Mouse (Mus musculus) brain, adult 10 weeks (tissue): Measurements from ENCODE around the gene Tmem82. TPM values are rescaled to one million over a fixed set of nuclear protein-coding genes. Genes with fewer than 3 reads are reported as not detected.

ENCODE experiments used
- polyA plus RNA-seq: library from polyadenylated mRNA; stranded (reverse); fragments of 350-450 nt; fragmentation: Illumina TruSeq; extraction: RNeasy Lipid Tissue Mini Kit (QIAGEN cat#74804); gene quantifications from one replicate; pipeline ENCODE4 v1.2.3, GENCODE M21; 2015; ENCODE audit warnings: low read depth, low replicate concordance

Tmem82 gene
- polyA plus RNA-seq = 0.43 TPM

DNA sequence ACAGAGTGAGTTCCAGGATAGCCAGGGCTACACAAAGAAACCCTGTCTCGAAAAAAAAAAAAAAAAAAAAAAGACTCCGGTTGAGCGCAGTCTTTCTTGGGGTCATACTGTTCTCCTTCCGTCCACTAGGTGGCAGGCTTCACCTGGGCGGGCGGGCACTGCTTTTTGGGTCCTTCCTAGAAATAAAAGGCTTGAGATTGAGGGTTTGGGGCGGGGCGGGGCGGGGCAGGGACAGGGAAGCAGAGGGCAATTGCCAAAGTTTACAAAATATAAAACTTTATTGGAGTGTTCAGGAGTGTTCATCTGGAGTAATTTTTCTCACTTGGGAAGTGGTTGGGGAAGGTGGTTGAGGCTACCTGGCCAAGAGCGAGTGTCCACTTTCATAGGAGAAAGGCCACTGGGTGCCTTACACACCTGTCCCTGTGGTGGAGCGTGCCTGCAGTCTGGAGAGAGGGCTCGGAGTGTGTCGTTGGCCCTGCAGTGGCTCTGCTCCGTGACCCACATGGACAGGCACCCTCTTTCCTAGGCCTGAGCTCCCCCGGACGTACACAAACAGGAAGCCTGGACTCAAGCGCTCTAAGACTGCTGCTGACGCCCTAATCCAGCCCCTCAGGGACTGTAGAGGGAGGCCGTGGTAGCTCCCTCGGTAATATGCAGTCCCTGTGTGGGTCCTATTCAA, at the start of gene Tmem82:
Tmem82 (minus strand) TSS at position 69 of the 679 bp plus-strand sequence.

DNA sequence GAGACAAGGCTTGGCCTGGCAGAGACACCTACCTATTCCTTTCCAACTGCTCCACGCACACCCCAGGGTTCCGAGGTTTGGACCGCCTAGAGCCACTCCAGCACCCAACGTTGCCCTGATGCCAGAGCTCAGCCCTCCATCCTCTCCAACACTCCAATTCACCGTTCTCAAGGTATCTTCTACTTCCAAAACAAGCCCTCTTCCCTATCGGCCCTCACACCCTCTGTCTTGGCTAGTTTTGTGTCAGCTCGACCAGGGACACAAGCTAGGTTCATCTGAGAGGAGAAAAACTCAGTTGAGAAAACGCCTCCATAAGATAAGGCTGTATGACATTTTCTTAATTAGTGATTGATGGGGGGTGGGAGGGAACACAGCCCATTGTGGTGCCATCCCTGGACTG, 46.4 kb upstream of the Tmem82 start, which contains the start of gene Plekhm2:
Plekhm2 (minus strand) TSS at position 101 of the 400 bp plus-strand sequence.

DNA sequence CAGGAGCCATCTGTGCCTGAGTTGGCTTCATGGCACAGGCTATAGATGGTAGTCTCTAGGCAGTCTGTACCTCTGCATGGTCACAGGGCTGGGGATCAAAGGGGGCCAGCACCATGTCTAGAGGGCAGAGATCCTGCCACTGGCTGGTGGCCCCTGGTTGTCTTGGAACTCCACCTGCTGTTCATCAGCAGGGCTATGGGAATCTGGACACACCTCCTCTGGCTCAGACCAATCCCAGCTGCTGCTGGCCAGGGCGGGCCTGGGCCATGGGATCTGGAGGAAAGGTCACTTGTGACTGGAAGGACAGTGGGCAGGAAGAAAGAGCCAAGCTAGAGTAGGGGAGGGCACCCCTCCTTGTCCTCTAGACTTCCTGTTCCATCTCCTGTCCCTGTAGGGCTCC, 5.2 kb upstream of the Tmem82 start, which contains the start of gene Slc25a34:
Slc25a34 (minus strand) TSS at position 156 of the 400 bp plus-strand sequence.

DNA sequence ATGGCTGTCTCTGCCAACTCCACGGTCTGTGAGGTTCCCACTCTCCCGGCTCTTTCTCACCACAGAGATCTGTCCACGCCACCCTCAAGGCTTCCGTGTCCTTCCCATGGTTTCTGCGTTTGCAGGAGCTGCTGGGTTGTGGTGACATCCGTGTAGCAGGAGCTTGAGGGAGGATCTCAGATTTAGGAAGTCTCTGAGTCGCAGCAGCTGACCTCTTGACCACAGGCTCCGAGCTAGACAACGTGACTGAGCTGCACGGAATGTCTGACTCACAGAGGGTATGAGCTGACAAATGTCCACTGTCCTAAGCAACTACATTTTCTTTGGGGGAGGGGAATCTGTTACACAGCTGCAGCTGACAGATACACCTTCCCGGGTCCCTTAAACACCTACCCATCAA, 12.6 kb downstream of the Tmem82 start, which contains the start of gene Fblim1:
Fblim1 (minus strand) TSS at position 236 of the 400 bp plus-strand sequence.

Other genes with a start within 250 kb of the Tmem82 start
- not detected for gene Clcnka, start 219.9 kb downstream of the Tmem82 start, polyA plus RNA-seq
- gene Clcnkb, start 202.6 kb downstream of the Tmem82 start, polyA plus RNA-seq = not detected
- gene Hspb7, start 197.9 kb downstream of the Tmem82 start, polyA plus RNA-seq = not detected
- 8.2 TPM for gene Srarp, start 182.5 kb downstream of the Tmem82 start, polyA plus RNA-seq
- gene Zbtb17, start 174.0 kb downstream of the Tmem82 start, polyA plus RNA-seq = 28.4 TPM
- 16.9 TPM for gene Spen, start 80.0 kb downstream of the Tmem82 start, polyA plus RNA-seq
- 1.2 TPM for gene Fblim1, start 12.5 kb downstream of the Tmem82 start, polyA plus RNA-seq
- gene Slc25a34, start 5.2 kb upstream of the Tmem82 start, polyA plus RNA-seq = 8.2 TPM
- gene Plekhm2, start 46.3 kb upstream of the Tmem82 start, polyA plus RNA-seq = 66.4 TPM
- 6.5 TPM for gene Rsc1a1, start 67.0 kb upstream of the Tmem82 start, polyA plus RNA-seq
- gene Ddi2, start 104.8 kb upstream of the Tmem82 start, polyA plus RNA-seq = 20.2 TPM
- 2.3 TPM for gene Agmat, start 128.0 kb upstream of the Tmem82 start, polyA plus RNA-seq
- gene Dnajc16, start 172.3 kb upstream of the Tmem82 start, polyA plus RNA-seq = 28.5 TPM
- 16.7 TPM for gene Casp9, start 175.0 kb upstream of the Tmem82 start, polyA plus RNA-seq
- gene Cela2a, start 207.5 kb upstream of the Tmem82 start, polyA plus RNA-seq = not detected
- gene Ctrc, start 227.7 kb upstream of the Tmem82 start, polyA plus RNA-seq = not detected